Mouse (Mus musculus): ENCODE data around the gene Lrpap1. TPM values are rescaled to one million over a fixed set of nuclear protein-coding genes. Genes with fewer than 3 reads are reported as not detected.

Lrpap1 gene
- total and polyA plus RNA-seq, 2 experiments from 2014 or later, result 99.3 to 150 TPM

GRCm38 (mm10) chr5:35042431-35043109 lies 63.0 kb downstream of the Lrpap1 start:
- no peaks in the 10 kb centered on the region for H3K27me3 ChIP-seq (ENCODE audit: insufficient read depth, low read length)
- DNase-seq (no peak), ATAC-seq (no peak; the same call in 1 of the 2 replicates)
- no peaks in the 10 kb centered on the region for H3K9me3 ChIP-seq (ENCODE audit: low read length)
- no peak for TF ChIP-seq CTCF (IDR thresholded peaks at IDR 0.05; ENCODE audit: low read depth)
- no peaks in the 10 kb centered on the region for H3K36me3 ChIP-seq (ENCODE audit: insufficient read depth)
- H3K4me2 ChIP-seq (ENCODE audit: low read depth), result no peak overlapping the region
- H3K4me1 ChIP-seq (ENCODE audit: insufficient read depth), result no peaks in the 10 kb centered on the region
- 78% methylated on average over 10 of the region's 10 CpGs for WGBS
- H3K9ac ChIP-seq, result no peak overlapping the region
- H3K27ac ChIP-seq (ENCODE audit: low read depth, low read length), result no peak overlapping the region
- H3K4me3 ChIP-seq (ENCODE audit: low read depth, low read length), result no peak overlapping the region

Other genes with a start within 250 kb of the Lrpap1 start
- gene Msantd1, start 197.8 kb downstream of the Lrpap1 start, total RNA-seq (2014; rRNA removed), result 14.5 and 27.3 TPM in 2 replicates
- gene Msantd1, start 197.8 kb downstream of the Lrpap1 start, polyA plus RNA-seq (2015; fragmentation: Nextera tagmentation; extraction: Ambion mirVana), result 13.0 and 14.8 TPM in 2 replicates
- 60.0 and 73.8 TPM in 2 replicates for gene Rgs12, start 156.3 kb downstream of the Lrpap1 start, total RNA-seq (2014; rRNA removed)
- 32.3 and 34.5 TPM in 2 replicates for gene Rgs12, start 156.3 kb downstream of the Lrpap1 start, polyA plus RNA-seq (2015; fragmentation: Nextera tagmentation; extraction: Ambion mirVana)
- gene Hgfac, start 64.3 kb downstream of the Lrpap1 start, total RNA-seq (2014; rRNA removed), result 0.69 and 2.1 TPM in 2 replicates
- gene Hgfac, start 64.3 kb downstream of the Lrpap1 start, polyA plus RNA-seq (2015; fragmentation: Nextera tagmentation; extraction: Ambion mirVana), result 0.36 TPM in 1 of 2 replicates, not detected in the other
- 15.0 and 16.4 TPM in 2 replicates for gene Dok7, start 49.0 kb downstream of the Lrpap1 start, total RNA-seq (2014; rRNA removed)
- gene Dok7, start 49.0 kb downstream of the Lrpap1 start, polyA plus RNA-seq (2015; fragmentation: Nextera tagmentation; extraction: Ambion mirVana), result 9.6 and 10.1 TPM in 2 replicates
- gene Adra2c, start 172.6 kb upstream of the Lrpap1 start, total RNA-seq (2014; rRNA removed), result 8.9 and 10.7 TPM in 2 replicates
- 1.5 and 1.7 TPM in 2 replicates for gene Adra2c, start 172.6 kb upstream of the Lrpap1 start, polyA plus RNA-seq (2015; fragmentation: Nextera tagmentation; extraction: Ambion mirVana)

Measured in forebrain, postnatal 0 days (tissue).